Mouse (Mus musculus) olfactory bulb, adult 2 months (tissue): ENCODE results near the gene Adamtsl5.

Source experiments
- CTCF ChIP-seq: fragments of 200-500 bp; IDR thresholded peaks from 2 replicates; pipeline ENCODE4 v1.5.1; 2012; ENCODE audit warnings: low read depth, mild to moderate bottlenecking, low read length, moderate library complexity; ENCODE audit not compliant: insufficient read depth
- POLR2A ChIP-seq: fragments of 200-500 bp; IDR thresholded peaks from 2 replicates; pipeline ENCODE4 v1.6.1; 2012; ENCODE audit warnings: mild to moderate bottlenecking, low read depth, low read length, moderate library complexity; ENCODE audit not compliant: insufficient read depth

DNA sequence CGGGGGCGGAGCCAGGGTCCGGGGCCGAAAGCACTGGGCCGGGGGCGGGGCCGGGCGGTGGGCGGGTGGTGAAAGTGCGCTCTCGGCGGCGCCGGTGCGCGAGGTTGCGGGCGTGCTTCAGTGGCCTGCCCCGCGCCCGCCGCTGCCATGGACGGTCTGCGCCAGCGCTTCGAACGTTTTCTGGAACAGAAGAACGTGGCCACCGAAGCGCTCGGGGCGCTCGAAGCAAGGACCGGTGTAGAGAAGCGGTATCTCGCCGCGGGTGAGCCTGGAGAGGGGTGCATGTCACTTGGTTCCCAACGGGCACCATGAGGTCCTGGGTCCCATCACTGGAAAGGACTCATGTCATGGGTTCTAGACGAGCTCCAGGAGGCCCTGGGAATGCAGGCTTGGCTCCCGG, 18.1 kb downstream of the Adamtsl5 start:
- no peak for TF ChIP-seq POLR2A
- no peak for TF ChIP-seq CTCF
